Mouse (Mus musculus) hematopoietic multipotent progenitor cell, adult 10-12 weeks (in vitro differentiated cells): ENCODE measurements around the gene Hacd2. TPM values are rescaled to one million over a fixed set of nuclear protein-coding genes. Genes with fewer than 3 reads are reported as not detected.

ENCODE experiments used
- polyA plus RNA-seq: library from polyadenylated mRNA; stranded (reverse); fragments of >175 nt; gene quantifications from 2 replicates; pipeline ENCODE4 v1.2.3, GENCODE M21; 2012; ENCODE audit warnings: low replicate concordance

The Hacd2 gene
- 19.4 and 39.1 TPM in 2 replicates for polyA plus RNA-seq

DNA sequence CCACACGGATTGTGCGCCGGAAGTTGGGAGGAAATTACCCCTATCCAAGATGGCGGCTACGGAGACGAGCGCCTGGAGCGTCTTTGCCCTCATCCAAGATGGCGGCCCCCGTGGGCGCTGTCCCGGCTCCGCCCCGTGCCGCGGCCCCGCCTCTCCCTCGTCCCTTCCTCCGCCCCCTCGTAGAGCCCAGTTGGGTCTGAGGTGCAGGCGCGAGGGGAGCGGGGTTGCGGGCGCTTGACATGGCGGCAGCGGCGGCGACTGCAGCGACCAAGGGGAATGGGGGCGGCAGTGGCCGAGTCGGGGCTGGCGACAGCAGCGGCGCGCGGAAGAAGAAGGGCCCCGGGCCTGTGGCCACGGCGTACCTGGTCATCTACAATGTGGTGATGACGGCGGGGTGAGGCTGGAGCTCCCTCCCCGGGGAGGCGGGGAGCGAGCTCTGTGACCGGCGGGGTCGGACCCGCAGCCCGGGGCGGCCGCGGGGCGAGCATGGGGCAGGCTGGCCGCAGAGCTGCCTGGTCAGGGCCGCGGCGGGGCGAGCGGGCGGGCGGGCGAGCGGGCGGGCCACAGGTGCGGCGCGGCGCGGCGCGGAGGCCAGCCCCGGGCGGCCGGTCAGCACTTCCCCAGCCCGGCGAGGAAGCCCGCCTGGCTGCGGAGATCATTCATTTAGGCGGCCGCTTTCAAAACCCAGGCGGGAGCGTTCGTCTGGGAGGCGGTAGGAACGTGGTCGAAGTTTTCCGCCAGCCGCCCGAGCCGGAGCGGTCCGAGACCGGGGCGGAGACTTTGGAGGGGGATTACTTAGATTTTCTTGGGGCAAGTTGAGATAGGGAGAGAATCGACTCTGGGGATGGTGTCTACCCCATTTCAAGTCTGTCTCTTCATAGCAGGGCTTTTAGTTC is at the start of gene Hacd2:
Gene Hacd2 (plus strand): TSS at position 187 of the 896 bp plus-strand sequence.

DNA sequence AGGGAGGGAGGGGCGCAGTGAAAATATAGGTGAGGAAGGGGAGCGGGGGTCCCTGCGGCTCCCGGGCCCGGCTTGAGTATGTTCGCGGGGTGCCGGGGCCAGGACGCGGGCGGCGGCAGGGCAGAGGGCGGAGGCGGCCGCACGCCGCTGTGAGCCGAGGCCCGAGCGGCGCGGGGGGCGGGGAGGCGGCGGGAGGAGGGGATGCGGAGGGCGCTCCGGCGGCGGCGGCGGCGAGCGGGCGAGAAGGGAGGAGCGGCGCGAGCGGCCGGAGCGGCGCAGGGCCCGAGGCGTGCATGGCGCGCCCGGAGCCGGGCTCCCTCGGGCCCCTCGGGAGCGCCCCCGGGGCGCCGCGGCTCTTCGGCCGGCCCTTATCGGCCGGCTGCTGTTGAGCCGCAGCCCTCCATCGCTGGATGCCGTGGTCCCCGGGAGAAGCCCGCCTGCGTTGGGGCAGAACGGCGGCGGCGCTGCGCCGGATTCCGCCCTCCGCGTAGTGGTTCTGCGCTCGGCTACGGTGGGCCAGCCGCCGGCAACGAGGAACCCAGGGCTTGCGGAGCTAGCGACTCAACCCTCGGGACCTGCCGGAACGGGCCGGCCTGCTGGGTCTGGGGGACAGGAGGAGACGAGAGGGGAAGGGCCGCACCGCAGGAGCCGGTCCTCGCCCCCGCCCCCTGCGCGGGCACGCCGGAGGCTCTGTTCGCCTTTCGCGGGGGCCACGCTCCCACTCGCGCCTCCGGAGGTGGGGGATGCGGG is 132.6 kb downstream of the Hacd2 start, which contains the start of gene Adcy5:
Gene Adcy5 (plus strand): TSS at position 237 of the 750 bp plus-strand sequence.

Other genes with a start within 250 kb of the Hacd2 start
- gene Adcy5, start 132.4 kb downstream of the Hacd2 start, polyA plus RNA-seq: 0.08 and 0.10 TPM in 2 replicates